Mouse (Mus musculus) heart, adult 2 months (tissue): ENCODE measurements around the gene Elmo1.

Experiments used
- CTCF ChIP-seq: fragments of 200-600 bp; IDR thresholded peaks from 2 replicates; pipeline ENCODE4 v1.8.1; 2022; ENCODE audit warnings: antibody characterized with exemption, mild to moderate bottlenecking, moderate library complexity
- EP300 ChIP-seq: fragments of 200-500 bp; IDR thresholded peaks from 2 replicates; pipeline ENCODE4 v1.6.1; 2011; ENCODE audit warnings: low read depth, low read length, control low read depth; ENCODE audit not compliant: insufficient read depth

DNA sequence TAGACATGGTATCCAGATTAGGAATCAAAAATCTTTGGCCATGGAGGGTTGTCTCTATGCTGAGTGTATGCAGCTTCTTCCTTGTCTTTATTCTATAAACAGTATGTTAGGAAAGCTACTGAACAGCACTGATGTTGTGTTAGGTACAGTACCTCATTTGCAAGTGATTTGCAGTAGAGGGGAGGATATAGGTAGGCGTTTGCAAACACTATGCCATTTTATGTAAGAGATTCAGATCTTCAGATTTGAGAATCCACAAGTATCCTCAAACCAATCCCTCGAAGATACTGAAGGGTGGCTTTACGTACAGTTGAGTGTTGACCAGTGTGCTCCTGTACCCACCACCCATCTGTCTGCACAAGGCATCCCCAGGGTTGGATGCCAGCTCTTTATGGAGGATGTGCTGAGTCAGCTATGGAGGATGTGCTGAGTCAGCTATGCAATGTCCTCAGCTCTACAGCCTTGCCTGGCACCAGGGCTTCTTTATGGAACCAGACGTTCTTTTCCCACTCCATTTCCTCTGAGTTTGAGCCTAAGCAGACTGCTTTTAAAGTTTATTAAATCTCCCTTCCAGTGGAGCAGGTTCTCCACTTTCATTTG is 465.6 kb downstream of the Elmo1 start:
- TF ChIP-seq CTCF: no peak
- no peak for TF ChIP-seq EP300
